Mouse (Mus musculus) lung, postnatal 10 days (tissue): ENCODE measurements around the gene Fam53b.
A peak's percentile ranks its signal among the peaks of the same experiment; 100 is the strongest.

ENCODE experiments used
- DNase-seq: peaks from one replicate; pipeline ENCODE4 v3.0.0; 2021

The Fam53b gene

DNA sequence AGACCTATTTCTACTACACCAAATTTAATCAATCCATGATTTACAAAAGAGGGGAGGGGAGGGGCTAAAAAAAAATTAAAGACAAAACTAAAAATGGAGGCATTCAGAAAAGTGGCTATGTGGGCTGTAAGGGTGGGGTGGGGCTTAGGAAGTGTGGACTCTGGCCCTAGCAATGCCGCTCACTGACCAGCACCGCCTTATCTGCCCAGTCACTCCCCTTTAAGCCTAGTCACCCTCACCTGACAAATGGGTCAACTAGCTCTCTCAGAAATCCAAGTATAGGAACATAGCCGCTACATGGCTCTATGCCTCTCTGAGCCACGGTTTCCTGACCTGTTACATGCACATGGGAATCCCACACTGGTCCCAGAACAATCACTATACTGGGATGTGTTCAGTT is 26.7 kb downstream of the Fam53b start:
- DNase-seq = no peak

DNA sequence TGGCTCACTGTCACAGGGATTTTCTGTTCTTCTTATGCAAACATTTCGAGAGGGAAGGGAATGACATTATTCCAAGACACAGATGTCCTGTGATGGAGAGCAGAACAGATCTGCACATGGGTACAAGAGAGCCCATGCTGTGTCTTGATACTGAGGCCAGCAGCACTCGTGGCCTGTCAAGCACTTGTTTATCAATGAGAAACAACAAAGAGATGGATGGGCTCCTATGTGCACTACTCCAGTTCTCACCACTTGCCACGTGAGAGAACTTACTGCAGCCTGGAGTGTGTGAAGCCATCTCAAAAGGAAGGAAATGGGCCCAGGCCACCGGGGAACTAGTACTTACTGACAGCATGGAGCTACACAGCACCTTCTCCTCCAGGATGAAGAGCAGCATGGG is 27.2 kb downstream of the Fam53b start:
- peak; percentile 33 for DNase-seq

DNA sequence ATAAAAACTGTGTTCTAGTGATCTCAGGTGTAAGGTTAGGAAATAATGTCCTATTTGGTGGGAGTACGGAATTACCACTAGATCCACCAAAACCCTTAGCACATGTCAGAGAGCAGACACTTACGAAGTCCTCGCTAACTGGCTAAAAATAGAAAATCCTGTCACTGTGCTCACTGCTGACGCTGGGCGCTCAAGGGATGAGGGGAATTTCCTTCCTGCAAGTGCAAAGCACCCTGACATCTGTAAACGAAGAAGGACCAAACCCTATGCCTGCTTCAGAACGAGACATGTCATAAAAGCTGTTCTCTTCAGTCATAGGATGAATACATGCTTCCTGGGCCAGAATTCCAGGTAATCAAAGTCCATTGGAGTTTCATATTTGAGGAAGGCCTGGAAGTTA is 27.7 kb downstream of the Fam53b start:
- peak; percentile 51 for DNase-seq

GRCm38 (mm10) chr7:132784101-132784500 is 29.6 kb downstream of the Fam53b start:
- no peak for DNase-seq

- DNase-seq = no peak
These were observed 31.8 kb downstream of the Fam53b start for GRCm38 (mm10) chr7:132781850-132782249.

DNA sequence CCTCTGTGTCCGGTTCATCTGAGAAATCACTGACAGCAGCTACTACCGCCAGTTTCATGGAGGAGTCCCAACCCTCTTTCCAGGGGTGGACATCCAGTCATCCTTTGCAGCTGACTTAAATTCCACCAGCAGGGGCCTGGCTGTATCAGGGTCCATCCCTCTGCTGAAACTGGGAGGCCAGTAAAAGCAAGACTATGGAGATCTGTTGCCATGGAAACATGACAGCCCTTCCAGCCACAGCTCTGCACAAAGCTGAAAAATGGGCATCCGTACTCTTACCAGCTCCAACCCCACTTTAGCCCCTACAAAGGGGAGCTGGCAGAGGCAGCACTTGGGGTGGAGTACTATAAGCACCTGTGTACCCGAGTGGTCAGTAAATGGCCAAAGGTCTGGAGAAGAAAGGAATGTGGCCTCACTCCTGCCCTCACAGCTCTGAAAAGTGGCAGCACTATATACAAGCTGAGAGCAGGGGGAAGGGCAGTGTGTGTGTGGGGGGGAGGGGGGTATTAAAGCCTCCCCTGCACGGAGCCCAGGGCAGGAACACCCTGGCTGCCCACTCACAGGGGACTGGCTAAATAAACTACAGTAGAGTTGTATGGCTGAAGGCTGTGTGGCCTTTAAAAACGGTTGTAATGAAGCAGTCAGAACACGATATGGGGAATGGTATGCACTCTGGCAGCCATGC is 32.4 kb downstream of the Fam53b start:
- peak; percentile 20 for DNase-seq

DNA sequence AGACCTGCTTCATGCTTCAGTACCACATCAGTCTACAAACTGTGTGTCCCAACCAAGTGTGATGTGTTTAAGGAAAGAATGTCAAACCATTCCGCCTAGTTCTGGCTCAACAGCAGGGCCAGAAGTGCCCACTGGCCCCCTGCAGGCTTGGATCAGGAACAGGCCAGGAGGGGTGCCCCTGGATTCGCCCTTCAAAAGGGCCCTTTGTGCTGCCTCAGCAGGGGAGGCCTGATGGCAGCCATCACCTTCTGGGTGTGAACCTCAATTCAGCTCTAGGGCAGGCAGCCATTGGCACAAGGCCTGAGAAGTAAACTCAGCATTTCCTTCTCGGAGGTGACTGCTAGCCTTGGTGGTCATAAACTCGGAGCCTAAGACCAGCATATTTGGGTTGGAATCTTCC is 33.1 kb downstream of the Fam53b start:
- peak; percentile 62 for DNase-seq

- no peak for DNase-seq
These were observed 35.1 kb downstream of the Fam53b start for GRCm38 (mm10) chr7:132778630-132779029.

GRCm38 (mm10) chr7:132777728-132778453 is 35.8 kb downstream of the Fam53b start:
- no peak for DNase-seq

DNA sequence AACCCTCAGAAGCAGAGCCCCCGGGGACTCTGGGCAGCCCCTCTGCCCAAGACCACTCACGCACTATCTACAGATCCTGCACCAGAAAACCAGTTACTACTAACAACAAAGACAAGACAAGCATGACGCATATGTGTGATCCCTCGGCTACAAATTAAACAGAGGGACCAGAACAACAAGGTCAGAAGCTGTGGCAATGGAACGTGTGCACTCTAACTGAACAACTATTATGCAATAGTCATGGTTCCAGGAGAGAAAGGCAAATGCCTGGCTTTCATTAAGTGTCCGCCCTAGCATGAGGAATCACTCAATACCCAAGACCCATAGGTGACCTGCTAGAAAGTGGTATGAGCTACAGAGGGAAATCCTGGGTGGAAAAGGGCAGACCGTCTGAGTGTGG is 36.6 kb downstream of the Fam53b start:
- DNase-seq = no peak

DNA sequence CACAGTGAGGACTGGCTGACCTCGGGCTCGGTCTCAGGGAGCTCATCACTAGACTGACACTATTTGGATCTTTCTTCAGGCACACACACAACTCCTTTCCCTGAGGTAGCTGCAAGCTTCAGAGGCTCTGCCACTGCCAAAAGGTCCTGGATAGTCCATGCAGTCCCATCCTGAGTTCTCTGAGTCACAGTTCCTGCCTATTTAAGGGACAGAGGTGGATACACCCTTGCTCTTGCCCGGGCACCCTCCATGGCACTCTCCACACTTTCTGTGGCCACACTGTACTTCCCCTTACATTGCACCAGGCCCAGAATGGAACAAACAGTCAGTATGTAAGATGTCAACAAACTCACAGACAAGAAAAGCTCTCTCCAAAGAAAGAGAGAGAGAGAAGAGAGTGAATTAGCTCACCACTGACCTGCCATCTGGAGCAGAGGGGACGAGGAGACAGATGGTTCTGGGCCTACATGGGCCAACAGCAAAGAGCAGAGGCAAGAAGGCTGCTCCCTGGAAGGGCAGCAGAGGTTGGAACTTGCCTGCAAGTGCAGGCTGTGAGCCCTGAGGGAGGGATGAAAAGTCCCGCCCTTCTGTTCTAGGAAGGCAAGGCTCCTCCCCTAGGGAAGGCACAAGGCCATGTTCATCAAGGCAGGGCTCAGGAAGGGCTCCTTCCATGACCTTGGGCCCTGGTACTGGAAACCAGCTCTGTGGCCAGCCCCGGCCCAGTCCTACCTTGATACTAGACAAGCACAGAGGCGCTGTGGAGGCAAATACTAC is 37.2 kb downstream of the Fam53b start:
- peak; percentile 36 for DNase-seq

DNA sequence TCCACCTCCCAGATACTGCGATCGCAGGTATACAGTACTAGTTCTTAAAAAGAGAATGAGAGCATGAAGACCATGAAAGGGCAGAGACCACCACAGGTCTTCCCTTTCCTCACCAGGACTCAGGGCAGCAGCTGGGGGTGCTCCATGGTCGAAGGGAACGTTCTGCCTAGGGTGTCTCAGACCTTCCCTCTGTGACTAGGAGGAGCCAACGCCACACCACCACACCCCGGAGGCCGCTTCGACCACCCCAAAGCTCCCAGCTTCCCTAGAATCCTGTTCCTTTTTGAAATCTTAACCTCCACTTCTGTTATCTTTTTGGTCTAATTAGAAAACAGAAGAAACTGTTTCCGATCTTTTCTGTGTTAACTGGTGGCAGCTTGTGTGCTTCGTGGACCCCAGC is 37.8 kb downstream of the Fam53b start:
- no peak for DNase-seq

DNA sequence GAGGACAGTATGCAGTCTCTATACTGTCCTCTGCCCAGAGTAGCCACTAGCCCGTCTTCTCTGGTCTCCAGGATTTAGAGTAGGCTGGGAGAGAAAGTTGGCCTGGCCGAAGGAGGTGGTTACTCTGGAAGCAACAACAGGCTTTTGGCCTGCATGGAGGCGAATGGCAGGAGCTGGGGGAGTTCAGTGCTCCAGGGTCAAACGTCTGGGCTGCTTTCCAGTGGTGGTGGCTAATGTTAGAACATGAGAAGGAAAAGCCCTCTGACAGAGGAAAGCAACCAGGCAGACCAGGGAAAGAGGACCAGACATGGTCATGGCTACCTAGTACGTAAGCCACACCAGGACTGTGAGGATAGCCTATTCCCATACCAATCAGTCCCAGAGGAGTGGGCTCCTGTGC is 38.4 kb downstream of the Fam53b start:
- DNase-seq = peak; percentile 74

DNA sequence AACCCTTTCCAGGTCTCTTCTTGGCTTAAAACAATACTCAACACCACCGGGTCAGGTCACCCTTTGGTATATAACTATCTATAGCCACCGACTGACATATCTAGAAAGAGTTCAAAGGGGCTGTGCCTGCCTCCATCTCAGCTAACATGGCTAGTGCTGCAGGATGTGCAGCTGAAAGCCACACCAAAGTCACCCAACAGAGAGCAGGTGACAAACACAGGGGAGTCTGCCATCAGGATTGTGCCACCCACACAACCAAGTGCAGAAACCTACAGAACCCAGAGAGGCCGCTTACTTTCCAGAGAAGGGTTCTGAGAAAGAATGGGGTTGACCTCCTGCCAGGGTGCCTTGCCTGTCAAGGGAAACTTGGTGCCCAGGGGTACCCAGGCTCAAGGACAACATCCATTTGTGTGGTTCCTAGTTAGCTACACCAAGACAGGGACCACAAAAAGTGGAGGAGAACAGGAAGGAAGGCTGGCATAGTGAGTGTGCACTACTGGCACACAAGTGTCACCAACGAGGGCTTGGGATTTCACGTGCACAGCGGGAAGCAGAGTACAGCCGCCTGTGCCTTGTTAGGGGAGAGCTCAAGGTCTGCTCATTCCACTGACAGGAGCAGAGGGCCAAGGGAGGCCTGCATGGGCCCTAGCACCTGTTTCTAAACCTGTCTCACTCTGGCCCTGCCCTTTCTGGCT is 40.5 kb downstream of the Fam53b start:
- DNase-seq = no peak

GRCm38 (mm10) chr7:132772440-132772839 is 41.2 kb downstream of the Fam53b start:
- DNase-seq = no peak

- no peak for DNase-seq
These were observed 45.0 kb downstream of the Fam53b start for GRCm38 (mm10) chr7:132768498-132769344.

- no peak for DNase-seq
These were observed 45.7 kb downstream of the Fam53b start for GRCm38 (mm10) chr7:132767999-132768370.

DNA sequence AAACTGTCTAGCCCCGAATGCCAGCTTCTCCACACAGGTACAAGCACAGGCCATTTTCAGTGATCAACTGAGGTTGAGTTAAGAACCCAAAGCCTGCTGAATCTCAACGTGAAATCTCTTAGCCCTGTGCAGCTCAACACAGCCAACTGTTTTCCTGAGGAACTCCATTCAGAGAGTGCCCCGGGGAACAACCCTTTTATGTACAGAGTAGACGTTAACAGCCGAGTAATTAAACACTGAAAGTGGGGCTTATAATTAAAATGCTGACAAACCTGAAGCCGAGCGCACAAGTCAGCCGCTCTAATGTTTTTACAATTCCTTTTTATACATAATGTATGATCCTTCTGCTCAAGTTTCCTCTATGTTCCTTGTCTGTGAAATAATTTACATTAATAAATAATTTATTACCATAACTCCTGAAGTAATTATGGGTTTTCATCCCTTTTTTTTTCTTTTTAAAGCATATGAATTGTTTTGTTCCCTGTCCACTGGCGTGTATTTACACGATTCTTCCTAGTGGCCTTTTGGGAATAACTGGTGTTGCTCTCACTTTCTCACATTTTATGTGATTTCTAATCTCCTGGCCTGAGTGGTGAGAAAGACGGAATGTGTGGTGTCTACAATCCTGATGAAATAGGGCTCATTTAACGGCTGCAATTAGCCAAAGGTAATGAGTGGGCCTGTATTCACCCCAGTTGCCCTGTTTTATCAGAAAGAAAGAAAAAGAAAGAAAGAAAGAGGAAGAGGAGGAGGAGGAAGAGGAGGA is 46.3 kb downstream of the Fam53b start:
- DNase-seq = no peak

DNA sequence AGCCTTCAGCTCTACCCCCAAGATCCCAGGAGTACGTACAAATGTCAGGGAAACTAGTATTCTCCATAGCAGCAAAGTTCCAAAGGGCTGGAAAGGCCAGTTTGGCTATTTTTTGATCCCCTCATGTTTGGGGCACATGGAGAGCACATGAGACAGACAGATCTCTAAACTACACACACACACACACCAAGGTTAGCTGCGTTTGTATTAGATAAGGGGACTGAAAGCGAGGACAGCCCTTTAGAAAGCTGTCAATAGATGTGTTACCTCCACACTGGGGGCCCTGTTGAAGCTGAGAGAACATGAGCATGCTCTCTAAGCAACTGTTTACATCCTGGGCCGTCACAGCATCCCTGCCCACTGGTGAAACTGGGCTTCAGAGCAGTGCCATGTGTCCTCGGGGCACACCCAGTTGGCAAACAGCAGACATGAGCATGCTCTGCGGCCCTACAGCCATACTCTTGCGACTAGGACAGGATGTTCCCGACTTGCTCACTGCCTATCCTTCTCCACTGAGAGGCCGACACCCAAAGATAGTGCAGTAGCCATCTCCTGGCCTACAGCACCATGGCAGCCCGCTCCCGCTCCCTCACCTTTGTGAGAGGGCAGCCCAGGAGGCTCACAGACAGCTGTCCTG is 47.3 kb downstream of the Fam53b start:
- peak; percentile 52 for DNase-seq

DNA sequence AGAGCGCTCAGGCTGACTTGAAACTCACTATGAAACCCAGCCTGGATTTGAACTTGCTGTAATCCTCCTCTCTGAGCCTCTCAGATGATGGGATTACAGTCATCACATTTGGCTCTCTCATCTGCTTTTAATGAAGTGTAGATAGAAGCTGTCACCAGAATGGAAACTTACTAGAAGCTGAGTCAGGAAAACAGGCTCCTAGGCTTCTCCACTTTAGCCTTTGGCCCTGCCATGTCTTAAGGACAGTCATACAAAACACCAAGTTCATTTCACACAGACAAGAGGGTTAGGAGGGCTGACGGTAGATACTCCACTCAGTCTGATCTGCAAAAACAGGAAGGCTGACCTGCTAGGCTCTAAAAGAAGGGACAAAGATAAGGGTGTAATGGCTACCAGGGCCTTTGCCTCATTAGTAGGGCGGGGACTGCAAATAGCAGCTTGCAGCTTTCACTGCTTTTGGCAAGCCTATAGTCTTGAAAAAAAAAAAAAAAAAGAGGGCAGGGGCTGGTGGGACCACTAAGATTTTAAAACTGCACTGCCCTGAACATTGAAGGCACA is 48.0 kb downstream of the Fam53b start:
- no peak for DNase-seq
